ENCODE assay signal across 18 mouse cellular contexts in the genomic region with DNA sequence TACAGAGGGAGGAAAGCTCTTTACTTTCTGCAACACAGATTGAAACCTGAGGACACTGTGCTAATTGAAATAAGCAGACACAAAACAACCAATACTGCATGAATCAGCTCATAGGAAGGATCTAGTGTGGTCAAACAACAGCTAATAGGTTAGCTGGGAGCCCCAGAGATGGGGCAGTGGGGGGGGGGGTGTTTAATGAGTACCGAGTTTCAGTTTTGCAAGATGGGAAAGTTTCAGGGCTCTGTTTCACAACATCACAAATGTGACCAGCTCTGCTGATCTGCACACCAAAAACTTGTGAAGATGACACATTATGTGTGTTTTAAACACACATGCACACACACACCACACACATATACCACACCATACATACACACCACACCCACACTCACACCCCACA.
"Had no signal": no experiment of that assay in that cellular context is flagged by ENCODE, and none has a peak within 500 bp of the region (broad histone marks: within the 10 kb centered on the region; RNA-seq: fewer than 3 reads in every experiment).

No protein-coding gene starts in this region.

- H3K27ac ChIP-seq: liver, embryonic 15.5 days; lung, embryonic 15.5 days; macrophage; midbrain, embryonic 13.5 days; midbrain, embryonic 15.5 days; neural tube, embryonic 12.5 days; stomach, embryonic 15.5 days; stomach, postnatal 0 days had no signal

- DNase-seq: lung, adult 2 months; lung, postnatal 14 days; lung, postnatal 36 days; right cerebral cortex, postnatal 14 days; thymus, adult 2 months; thymus, postnatal 25 days; thymus, postnatal 4 days had no signal

- H3K4me3 ChIP-seq: liver, embryonic 15.5 days; lung, embryonic 15.5 days; megakaryocyte, embryonic 14.5 days; midbrain, embryonic 13.5 days; midbrain, embryonic 15.5 days; neural tube, embryonic 12.5 days; stomach, embryonic 15.5 days had no signal

- H3K4me2 ChIP-seq: liver, embryonic 15.5 days; lung, embryonic 15.5 days; midbrain, embryonic 11.5 days; midbrain, embryonic 13.5 days; midbrain, embryonic 15.5 days; neural tube, embryonic 12.5 days; stomach, embryonic 15.5 days had no signal

- ATAC-seq: lung, postnatal 0 days; midbrain, embryonic 13.5 days; midbrain, embryonic 15.5 days had no signal

- H3K9me3 ChIP-seq: liver, embryonic 15.5 days; lung, embryonic 15.5 days; megakaryocyte, embryonic 14.5 days; midbrain, embryonic 13.5 days; midbrain, embryonic 15.5 days; neural tube, embryonic 12.5 days; stomach, embryonic 15.5 days had no signal

- H3K36me3 ChIP-seq: lung, embryonic 15.5 days; midbrain, embryonic 13.5 days; midbrain, embryonic 15.5 days; neural tube, embryonic 12.5 days; stomach, embryonic 15.5 days had no signal

- H3K9ac ChIP-seq: liver, embryonic 15.5 days; lung, embryonic 15.5 days; midbrain, embryonic 13.5 days; midbrain, embryonic 15.5 days; neural tube, embryonic 12.5 days; stomach, embryonic 15.5 days had no signal

- H3K27me3 ChIP-seq: liver, embryonic 15.5 days; lung, embryonic 15.5 days; midbrain, embryonic 15.5 days; neural tube, embryonic 12.5 days; stomach, embryonic 15.5 days had no signal
